13 mouse cellular contexts compared by ENCODE assay signal in the genomic region with DNA sequence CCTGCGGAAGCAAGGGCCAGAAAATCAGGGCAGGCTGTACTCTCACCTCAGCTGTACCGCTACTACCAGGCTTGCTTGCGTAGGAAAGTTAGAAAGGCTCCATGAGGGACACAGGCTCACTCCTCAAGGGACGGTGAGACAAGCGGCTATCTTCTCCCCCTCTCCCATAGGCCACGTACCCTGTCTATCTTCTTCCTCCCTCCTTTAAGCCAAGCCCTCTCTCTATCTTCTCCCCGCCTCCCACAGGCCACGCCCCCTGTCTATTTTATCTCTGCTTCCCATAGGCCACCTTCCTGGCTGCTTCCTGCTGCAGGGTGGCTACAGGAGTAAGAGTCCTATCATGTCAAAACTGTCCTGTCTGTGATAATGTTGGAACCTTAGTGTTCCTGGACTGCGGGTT.
DNase-seq lines count a peak whose midpoint lies in the region; ATAC-seq lines count a peak whose summit lies in the region.
"Had no signal": no experiment of that assay in that cellular context is flagged by ENCODE, and none has a peak within 500 bp of the region (broad histone marks: within the 10 kb centered on the region; RNA-seq: fewer than 3 reads in every experiment).

No protein-coding gene starts in this region.

- WGBS in hindbrain, embryonic 11.5 days = 76% methylated on average over 9 of the region's 9 CpGs
- 70% methylated on average over 9 of the region's 9 CpGs for WGBS in hindbrain, embryonic 16.5 days
- WGBS in embryonic facial prominence, embryonic 11.5 days = 72% methylated on average over 9 of the region's 9 CpGs

- H3K9me3 ChIP-seq in hindbrain, embryonic 11.5 days (ENCODE audit: control insufficient read depth, low read length) = no peaks in the 10 kb centered on the region
- H3K9me3 ChIP-seq in hindbrain, embryonic 16.5 days (ENCODE audit: control insufficient read depth, low read length) = peaks cover 4% of the 10 kb centered on the region; the same call in 1 of the 2 replicates
- H3K9me3 ChIP-seq in embryonic facial prominence, embryonic 11.5 days (replicated peaks; ENCODE audit: control insufficient read depth, low read length) = no peaks in the 10 kb centered on the region
- H3K9me3 ChIP-seq: hindbrain, embryonic 15.5 days had no signal

- H3K36me3 ChIP-seq in hindbrain, embryonic 11.5 days (ENCODE audit: control insufficient read depth, insufficient read depth, low read length) = no peaks in the 10 kb centered on the region
- no peaks in the 10 kb centered on the region for H3K36me3 ChIP-seq in hindbrain, embryonic 16.5 days (ENCODE audit: control insufficient read depth, insufficient read depth, low read length)
- no peaks in the 10 kb centered on the region for H3K36me3 ChIP-seq in embryonic facial prominence, embryonic 11.5 days (replicated peaks; ENCODE audit: control insufficient read depth, insufficient read depth, low read depth, low read length)
- H3K36me3 ChIP-seq: hindbrain, embryonic 15.5 days had no signal

- H3K4me1 ChIP-seq in hindbrain, embryonic 11.5 days (replicated peaks; ENCODE audit: control insufficient read depth, insufficient read depth, low read length) = no peaks in the 10 kb centered on the region; the same call in 1 of the 2 replicates
- H3K4me1 ChIP-seq in hindbrain, embryonic 16.5 days (ENCODE audit: control insufficient read depth, insufficient read depth, low read depth, low read length) = no peaks in the 10 kb centered on the region
- no peaks in the 10 kb centered on the region for H3K4me1 ChIP-seq in embryonic facial prominence, embryonic 11.5 days (ENCODE audit: control insufficient read depth, insufficient read depth, low read length)

- no peak overlapping the region for H3K9ac ChIP-seq in hindbrain, embryonic 11.5 days (ENCODE audit: low read depth, low read length)
- H3K9ac ChIP-seq in hindbrain, embryonic 16.5 days (ENCODE audit: low read depth, low read length) = no peak overlapping the region
- no peak overlapping the region for H3K9ac ChIP-seq in embryonic facial prominence, embryonic 11.5 days (replicated peaks; ENCODE audit: low read length)
- H3K9ac ChIP-seq: hindbrain, embryonic 15.5 days had no signal

- H3K4me3 ChIP-seq in hindbrain, embryonic 11.5 days (ENCODE audit: low read depth, low read length) = no peak overlapping the region
- no peak overlapping the region for H3K4me3 ChIP-seq in hindbrain, embryonic 16.5 days (ENCODE audit: low read length)
- no peak overlapping the region for H3K4me3 ChIP-seq in embryonic facial prominence, embryonic 11.5 days (ENCODE audit: low read depth, low read length)
- H3K4me3 ChIP-seq: hindbrain, embryonic 15.5 days; myocyte had no signal

- no peaks in the 10 kb centered on the region for H3K27me3 ChIP-seq in hindbrain, embryonic 11.5 days (ENCODE audit: control insufficient read depth, insufficient read depth, low read length)
- H3K27me3 ChIP-seq in hindbrain, embryonic 16.5 days (replicated peaks; ENCODE audit: control insufficient read depth, insufficient read depth, low read length) = no peaks in the 10 kb centered on the region
- H3K27me3 ChIP-seq in embryonic facial prominence, embryonic 11.5 days (ENCODE audit: control insufficient read depth, insufficient read depth, low read length) = no peaks in the 10 kb centered on the region
- H3K27me3 ChIP-seq: hindbrain, embryonic 15.5 days had no signal

- ATAC-seq in hindbrain, embryonic 11.5 days (ENCODE audit: low FRiP score) = peak; percentile 30; the same call in 1 of the 2 replicates
- no peak for ATAC-seq in hindbrain, embryonic 16.5 days
- ATAC-seq in embryonic facial prominence, embryonic 11.5 days (replicated peaks; ENCODE audit: insufficient number of reproducible peaks, low FRiP score, low TSS enrichment, low read depth) = 0 out of 2 replicates have a peak, but pooled peaks have one; percentile 39

- no peak overlapping the region for H3K4me2 ChIP-seq in hindbrain, embryonic 11.5 days (replicated peaks; ENCODE audit: low read depth, low read length)
- H3K4me2 ChIP-seq in hindbrain, embryonic 16.5 days (ENCODE audit: low read length) = no peak overlapping the region
- no peak overlapping the region for H3K4me2 ChIP-seq in embryonic facial prominence, embryonic 11.5 days (ENCODE audit: low read depth, low read length)
- H3K4me2 ChIP-seq: hindbrain, embryonic 15.5 days had no signal

- no peak for DNase-seq in hindbrain, embryonic 11.5 days (ENCODE audit: low spot score)
- peak; percentile 92 for DNase-seq in ZHBTc4 (ENCODE audit: low read depth, low spot score)
- no peak for DNase-seq in embryonic facial prominence, embryonic 11.5 days (ENCODE audit: low spot score)
- DNase-seq in testis, postnatal 14 days (ENCODE audit: low spot score) = peak; percentile 73
- DNase-seq in adrenal gland, postnatal 14 days = no peak
- DNase-seq in thymus, postnatal 4 days = no peak
- DNase-seq: cerebellum, postnatal 10 days; kidney, adult 9 months; lung, adult 2 months; right cerebral cortex, postnatal 4 days had no signal

- no peak overlapping the region for H3K27ac ChIP-seq in hindbrain, embryonic 11.5 days (ENCODE audit: low read depth, low read length)
- H3K27ac ChIP-seq in hindbrain, embryonic 16.5 days (ENCODE audit: low read depth, low read length) = no peak overlapping the region
- no peak overlapping the region for H3K27ac ChIP-seq in embryonic facial prominence, embryonic 11.5 days (replicated peaks; ENCODE audit: low read depth, low read length)
- H3K27ac ChIP-seq: hindbrain, embryonic 15.5 days had no signal

Comparison
In these comparisons a context has a peak if more than half of its experiments do, and no peak if none do; other contexts are left out.
1. DNase-seq: peak in ZHBTc4 (single experiment) and testis, postnatal 14 days (single experiment); none in hindbrain, embryonic 11.5 days (single experiment), embryonic facial prominence, embryonic 11.5 days (single experiment), adrenal gland, postnatal 14 days (single experiment) and thymus, postnatal 4 days (single experiment).